Mouse (Mus musculus) erythroid progenitor cell, adult 5-6 weeks (primary cell): ENCODE results near the gene Mapt. TPM values are rescaled to one million over a fixed set of nuclear protein-coding genes. Genes with fewer than 3 reads are reported as not detected.
"Not testable (repeated sequence)": the region's sequence is repeated elsewhere in the genome, so short reads cannot be mapped to it uniquely, and the experiment has no call there.

ENCODE experiments used
- ATAC-seq: replicated peaks from 2 replicates; pipeline ENCODE4 v1.8.0; 2016; ENCODE audit warnings: moderate number of reproducible peaks, mild to moderate bottlenecking, moderate TSS enrichment, inconsistent platforms; ENCODE audit not compliant: poor library complexity, low FRiP score, severe bottlenecking
- total RNA-seq, 2 experiments: library from RNA; stranded (forward) in 1 of 2; stranded (reverse) in 1 of 2; fragments of 150-400 nt in 1 of 2; fragments of 186-747, 209-891 nt in 1 of 2; gene quantifications; 2 replicates each; pipeline versions ENCODE4 v1.2.3 to v1.2.4; 2015 to 2017; ENCODE audit warnings: low replicate concordance in 2 of 2

Gene Mapt
- total RNA-seq, 2 experiments from 2014 or later = not detected

DNA sequence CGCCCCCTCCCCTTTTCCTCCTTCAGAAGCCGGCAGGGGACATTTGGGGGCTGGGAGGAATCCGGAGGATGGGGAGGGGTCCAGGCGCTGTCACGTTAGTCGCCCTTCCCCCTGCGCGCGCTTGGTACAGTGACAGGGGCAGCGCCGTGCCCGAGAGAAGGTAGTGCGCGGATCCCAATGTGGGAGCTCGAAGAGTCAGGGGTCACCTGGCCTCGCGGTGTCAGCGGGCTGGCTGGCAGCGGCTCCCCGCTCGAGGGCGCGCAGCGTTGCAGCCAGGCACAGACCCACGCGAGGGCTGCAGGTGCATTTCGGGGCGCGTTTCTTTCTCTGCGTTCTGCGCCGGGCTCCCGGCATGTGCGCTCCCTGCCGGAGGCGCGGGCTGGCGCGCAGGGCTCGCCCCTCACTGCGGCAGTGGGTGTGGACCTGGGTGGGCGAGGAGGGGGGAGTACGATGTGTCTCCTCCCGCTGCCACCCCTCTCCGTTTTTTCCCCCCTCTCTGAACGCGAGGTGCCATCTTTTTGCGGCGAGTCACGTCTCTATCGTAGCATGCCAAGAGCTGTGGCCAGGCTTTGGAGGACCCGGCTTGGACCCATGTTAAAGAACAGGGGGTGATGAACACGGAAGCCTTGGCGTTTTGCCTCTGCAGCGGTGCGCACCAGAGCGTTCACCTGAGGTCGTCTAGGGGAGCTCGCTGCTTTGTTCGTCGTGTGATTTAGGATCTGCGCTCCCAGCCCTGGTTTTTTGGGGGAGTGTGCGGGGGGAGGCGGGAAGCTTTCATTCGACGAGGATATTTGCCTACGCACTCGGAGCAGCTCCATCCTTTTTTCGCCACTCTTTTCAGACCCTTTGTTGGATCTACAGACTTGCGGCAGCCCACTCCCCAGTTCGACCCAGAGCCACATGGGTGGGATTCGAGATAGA, 1.2 kb downstream of the Mapt start:
- ATAC-seq = no peak

DNA sequence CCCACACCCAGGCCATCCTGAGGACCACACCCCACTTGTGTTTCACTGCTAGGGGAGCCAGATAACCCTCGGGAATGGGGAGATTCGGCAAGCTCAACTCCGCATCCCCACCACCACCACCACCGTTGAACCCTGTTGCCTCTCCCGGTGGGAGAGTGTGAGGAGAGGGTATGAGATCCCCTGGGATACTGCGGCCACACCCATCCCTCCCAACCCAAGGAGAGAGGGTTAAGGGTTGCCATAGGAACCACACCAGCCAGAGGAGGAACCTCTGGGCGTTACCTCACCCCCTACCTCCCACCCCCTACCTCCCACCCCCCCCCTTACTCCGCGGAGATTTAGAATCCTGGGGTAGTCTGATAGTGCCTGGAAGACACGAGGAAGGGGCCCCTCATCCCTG, 1.9 kb downstream of the Mapt start:
- no peak for ATAC-seq

DNA sequence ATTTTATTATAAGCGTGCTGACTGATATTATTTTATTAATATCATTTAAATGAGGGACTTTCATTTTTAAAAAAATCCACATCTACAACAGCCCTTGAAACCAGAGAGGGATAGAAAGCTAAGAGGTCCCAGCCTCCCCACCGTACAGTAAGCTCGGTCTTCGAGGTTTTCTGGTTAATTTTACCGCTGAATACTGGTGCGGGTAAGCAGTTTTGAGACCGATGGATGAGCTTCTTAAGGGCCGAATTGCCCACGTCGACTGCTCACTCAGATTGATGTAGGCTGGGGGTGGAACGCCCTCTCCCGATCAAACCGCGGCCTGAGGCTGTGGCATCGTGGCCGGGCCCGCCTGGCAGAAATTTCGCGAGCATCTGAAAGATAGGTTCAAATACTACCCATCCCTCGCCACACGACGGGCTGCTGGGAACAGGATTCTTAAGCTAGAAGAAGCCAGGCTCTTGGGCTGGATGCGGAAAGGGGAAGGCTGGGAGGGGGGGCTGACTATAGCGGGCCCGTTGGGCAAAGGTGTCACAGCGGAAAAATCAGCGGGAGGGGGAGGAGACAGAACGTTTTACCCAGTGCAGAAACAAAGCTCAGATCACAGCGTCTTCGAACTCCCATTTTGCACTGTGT, 2.5 kb downstream of the Mapt start:
- ATAC-seq = no peak

DNA sequence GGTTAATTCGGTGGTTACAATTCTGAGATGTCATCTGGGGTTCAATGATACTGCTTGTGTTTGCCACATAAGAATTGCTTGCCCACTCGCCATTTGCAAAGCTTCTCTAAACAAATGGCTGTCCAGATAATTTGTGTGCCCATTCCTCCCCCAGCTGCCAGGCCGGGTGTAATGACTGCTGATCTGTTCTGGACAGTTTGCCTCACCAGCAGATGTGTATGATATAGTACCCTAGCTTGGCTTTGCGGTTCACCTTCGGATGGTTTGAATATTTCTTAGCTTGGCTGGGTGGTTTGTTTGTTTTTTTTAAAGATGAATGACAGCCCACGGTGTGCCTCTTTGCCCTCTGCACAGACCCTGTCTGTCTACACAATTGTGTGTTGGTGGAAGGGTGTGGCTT, 3.5 kb downstream of the Mapt start:
- ATAC-seq = no peak

DNA sequence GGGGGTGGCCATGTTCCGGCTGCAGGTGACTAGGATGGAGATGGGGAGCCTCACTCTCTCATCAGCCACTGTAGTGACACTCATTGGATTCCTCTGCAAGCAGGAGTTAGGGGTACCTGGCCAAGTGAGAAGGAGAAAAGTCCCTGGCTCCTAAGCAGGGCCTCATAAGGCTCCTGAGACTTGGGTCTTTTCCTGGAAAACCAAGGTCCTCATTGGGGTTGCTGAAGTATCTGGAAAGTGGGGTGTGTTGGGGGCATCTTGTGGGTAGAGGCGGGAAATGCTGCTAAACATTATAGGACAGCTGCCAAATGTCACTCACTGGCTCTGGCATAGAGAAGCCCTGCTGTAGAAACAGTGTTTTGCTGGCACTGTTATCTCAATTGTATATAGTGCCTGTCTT, 4.7 kb downstream of the Mapt start:
- ATAC-seq = no peak

DNA sequence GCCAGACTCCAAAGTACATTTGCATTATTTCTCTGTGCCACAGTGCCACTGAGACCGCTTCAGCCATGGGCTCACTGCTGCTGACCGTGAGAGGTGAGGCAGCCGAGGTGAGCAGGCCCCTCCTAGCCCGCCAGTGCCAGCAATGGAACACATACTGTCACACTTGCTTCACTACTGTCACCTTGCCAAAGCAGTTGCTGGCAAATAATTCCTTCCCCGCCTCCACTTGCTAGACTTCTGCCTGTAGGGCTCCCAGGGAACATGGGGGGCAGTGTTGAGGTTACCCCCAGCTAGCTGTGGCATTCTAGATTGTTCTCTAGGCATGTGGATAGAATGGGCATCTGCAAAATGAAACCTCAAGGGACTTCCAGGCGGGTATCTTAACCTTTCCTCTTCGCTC, 6.0 kb downstream of the Mapt start:
- ATAC-seq = no peak

DNA sequence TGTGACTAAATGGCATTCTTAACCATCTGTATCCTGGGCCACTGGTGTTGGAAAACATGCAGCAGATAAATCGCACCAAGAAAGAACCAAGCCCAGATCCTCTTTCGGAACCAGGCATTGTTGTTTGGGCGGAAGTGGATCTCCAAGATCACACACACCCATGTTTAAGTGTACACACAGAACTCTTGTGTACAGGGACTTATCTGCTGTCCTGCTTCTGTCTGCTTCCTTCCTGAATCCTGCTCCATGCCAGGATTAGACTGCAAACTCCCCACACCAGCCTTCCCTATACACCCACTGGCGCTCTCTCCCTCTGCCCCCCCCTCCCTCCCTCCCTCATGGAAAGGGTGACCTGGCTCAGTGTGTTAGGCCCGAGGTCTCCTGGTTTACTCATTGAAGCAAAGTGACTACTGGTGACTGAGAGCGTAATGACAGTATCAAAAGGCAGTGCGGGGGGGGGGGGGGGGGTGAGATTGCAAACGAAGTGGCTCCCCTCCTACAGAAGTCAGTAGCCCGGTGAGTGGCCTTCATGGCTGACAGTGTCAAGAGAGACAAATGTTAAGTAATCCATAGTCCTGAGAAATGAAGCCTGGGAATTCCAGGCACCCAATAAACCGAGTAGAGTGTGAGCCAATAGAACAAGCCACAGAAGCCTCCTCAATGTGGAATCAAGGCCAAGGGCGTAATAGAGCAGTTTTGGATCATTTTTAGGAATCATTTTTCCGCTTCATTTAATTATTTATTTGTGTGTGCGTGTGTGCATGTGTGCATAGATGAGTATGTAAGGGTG, 7.0 kb downstream of the Mapt start:
- no peak for ATAC-seq

DNA sequence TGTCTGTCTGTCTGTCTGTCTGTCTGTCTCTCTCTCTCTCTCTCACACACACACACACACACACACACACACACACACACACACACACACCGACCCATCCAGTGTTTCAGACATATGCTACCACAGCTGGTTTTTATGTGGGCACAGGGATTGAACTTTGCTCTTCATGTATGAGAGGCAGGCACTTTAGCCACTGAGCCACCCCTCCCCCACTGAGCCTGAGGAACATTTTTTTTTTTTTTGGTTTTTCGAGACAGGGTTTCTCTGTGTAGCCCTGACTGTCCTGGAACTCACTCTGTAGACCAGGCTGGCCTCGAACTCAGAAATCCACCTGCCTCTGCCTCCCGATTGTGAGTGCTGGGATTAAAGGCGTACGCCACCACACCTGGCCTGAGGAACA, 14.3 kb downstream of the Mapt start:
- not testable (repeated sequence) for ATAC-seq

DNA sequence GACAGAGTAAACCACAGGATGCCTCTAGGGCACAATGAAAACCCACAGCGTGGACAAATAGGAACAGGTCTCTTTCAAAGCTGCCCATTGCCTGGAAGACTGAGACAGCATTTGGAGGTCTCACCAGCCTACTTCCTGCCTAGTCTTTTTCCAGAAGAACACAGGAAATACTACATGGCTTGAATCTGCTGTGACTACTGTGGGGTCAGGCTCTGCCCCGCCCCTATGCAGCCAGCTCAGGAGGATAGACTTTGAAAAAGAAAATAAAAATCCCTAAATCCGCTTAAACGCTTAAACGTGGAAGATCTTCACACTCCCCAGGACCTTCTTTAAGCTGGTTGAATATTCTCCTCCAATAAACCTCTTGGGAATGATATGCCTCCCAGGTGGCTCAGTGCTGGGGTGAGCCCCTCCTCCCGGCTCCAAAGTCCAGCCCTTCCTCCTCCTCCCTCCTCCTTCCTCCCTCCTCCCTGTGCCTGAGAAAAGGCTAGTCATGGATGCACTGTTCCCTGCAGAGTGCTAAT, 15.0 kb downstream of the Mapt start:
- ATAC-seq = no peak

DNA sequence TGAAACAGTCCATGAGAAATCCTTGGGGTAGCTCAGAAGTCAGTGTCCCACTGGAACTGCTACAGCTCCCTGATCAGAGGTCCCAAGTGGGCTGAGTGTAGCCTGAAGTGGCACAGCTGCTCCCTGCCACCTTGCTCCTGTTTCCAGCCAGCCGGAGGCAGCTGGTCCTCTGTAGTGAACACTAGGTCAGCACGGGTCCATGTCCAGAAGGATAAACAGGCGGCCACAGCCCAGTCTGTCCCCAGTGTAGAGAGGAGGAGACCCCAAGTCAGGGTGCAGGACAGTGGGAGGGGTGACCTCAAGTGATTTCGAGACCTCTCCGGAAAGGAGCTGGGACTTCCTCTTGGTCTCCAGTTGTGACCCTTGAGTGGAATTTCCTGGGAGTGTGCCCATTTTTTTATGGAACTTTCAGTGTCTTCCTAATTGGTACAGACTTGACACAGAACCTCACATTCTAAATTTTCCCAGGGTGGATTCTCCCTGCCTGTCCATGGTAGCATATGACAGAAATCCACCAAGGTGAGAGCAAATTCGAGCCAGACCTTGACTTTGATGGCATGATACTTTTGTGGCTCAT, 16.0 kb downstream of the Mapt start:
- ATAC-seq = no peak

DNA sequence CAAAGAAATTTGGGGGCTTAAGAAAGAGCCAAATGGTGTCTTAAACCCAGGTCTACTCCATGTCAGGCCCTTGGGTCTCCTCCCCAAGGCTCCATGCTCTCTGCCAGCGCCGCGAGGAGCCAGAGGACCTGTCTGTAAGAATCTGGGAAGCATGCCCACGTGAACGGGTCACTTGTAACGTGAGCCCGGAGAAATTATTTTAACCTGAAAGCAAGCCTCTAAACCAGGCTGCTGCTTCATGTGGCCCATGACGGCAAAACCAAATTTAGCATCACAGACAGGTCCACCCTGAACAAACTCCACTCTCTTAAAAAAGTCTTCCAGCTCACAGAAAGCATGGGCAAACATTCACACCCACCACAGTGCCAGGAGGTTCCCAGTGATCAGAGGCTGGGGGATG, 18.2 kb downstream of the Mapt start:
- no peak for ATAC-seq

DNA sequence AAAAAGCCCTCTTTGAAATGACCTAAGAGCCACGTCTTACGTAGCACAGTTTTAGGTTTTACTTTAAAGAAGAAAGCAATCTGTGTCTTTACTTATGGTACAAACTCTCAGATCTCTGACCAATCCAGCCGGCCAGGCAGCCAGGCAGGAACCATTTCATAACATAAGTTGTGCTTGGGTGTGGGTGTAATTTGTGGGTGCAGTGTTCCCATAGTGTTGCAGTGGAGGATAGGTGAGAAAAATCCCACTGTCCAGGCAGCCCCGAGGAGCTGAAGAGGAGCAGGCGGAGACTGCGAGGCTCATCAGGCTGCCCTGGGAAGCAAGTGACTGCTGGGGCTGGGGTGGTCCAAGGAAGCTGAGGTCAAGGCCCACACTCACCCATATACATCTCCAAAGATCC, 19.9 kb downstream of the Mapt start:
- ATAC-seq = no peak

DNA sequence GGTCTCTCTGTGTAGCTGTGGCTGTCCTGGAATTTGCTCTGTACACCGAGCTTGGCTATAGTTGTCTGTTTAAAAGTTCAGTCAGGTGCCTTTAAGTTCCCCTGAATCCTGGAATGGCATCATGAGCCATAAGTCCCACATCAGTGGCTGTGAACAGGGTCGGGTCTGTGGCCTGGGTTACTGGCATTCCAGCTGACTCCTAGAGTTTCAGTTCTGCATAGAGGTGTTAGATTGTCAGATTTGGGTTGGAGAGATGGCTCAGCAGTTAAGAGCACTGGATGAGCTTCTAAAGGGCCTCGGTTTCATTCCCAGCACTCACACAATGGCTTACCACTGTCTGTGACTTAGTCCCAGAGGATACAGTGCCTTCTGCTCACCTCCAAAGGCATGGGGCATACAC, 20.9 kb downstream of the Mapt start:
- no peak for ATAC-seq

DNA sequence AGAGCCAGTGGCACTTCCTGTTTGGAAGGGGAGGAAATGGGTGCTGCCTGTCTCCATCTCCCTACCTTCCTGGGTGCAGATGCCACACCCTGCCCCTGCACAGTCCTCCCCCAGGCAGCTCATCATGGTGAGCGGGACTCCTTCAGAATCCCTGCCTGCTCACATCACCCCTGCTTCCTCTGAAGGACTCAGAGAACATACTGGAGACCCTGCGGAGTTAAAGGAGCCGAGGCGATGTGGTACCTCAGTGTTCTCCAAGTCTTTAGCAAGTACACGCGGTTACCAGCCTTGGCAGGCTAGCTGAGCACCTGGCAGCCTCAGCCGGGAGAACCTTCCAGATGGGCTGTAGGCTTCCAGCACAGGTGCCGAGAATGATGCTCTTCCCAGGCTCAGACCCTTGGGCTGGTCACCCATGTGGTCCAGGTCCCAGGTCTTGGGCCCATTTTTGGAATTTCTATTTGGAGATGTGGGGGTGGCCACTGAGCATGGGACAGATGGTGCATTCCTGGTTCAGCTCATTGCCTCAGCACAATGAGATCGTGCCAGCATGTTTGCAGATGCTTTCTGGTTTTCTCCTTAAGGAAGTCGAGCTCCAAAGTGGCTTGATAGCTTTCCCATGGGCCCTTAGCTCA, 23.3 kb downstream of the Mapt start:
- no peak for ATAC-seq

DNA sequence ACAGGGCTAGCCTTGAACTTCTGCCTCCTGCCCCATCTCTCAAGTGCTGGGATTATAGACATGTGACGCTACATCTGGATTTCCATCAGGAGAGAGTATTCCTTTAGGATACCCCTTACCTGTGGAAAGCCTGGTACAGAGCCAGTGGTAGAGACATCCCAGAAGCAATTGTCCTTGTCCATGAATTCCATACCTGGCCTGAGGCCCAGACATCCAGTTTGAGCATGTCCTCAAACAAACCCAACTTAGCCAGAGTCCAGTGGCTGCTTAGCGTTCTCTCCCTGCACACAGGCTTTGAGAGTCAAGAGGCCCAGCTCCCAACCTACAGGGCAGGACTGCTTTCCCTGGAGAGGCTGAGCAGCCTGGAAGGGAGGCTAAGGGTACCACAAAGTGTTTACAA, 25.0 kb downstream of the Mapt start:
- no peak for ATAC-seq

DNA sequence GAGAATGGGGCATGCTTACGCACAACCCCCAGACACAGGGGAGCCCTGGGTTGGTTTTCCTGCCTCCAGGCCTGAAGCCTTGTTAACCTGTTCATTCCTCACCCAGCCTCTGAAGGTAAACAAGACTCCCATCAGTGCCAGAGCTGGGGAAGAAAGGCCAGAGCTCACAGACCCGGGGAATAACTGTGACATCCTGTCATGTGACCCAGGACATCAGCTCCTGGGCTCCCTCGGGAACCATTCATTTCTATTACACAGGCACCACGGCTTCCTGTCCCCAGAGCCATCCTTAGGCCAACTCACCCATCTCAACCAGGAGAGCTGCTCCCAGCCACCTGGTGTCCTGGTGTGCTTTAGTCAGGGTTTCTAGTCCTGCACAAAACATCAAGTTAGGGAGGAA, 27.8 kb downstream of the Mapt start:
- ATAC-seq = no peak

DNA sequence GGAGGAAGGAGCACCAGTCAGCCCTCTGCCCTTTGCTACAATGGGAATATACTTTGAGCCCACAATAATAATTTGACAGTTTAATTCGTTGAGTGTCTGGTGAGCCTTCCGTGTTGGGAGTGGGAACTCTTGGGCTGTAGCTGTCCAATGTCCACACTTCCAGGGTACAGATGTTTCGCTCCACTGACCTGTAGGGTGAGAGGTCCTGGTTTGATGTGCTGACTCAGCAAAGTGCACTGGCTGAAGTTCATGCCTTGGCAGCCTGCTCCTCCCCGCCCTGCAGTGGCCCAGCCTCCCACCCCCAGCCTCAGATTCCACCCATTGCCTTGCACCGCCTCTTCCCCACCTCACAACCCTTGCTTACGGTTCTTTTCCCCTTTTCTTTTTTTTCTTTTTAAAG, 33.5 kb downstream of the Mapt start:
- ATAC-seq = no peak

DNA sequence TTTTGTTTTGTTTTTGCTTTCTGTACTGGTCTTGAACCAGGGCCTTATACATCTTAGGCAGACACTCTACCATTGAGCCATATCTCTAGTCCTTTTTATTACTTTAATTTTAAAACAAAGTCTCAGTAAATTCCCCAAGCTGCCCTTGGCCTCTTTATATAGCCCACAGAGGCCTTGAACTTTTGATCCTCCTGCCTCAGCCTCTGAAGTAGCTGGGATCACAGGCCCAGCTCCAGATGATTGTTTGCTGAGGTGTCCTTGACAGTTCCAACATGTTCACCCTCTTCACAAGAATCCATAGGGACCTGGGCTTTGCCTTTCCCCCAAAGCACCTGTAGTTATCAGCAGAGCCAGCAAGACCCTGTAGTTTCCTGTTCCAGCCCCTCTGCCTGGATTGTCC, 34.5 kb downstream of the Mapt start:
- ATAC-seq = no peak

DNA sequence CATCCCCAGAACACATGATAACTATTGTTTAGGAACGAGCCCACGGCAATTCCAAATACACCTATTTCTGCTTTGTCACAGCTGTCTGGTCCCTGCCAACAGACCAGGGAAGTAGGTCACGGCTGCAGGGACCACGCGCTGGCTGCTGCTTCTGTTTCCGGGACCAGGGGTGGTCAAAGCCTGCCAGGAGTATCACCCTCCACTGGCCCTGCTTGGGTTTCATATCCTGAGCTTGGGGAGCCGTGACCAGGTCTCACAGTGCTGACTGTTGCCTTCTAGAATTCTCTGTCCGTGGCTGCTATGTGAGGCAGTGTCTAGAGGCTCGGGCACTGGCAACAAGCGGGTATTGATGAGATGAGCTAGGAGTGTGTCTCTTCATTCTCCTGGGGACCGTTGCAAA, 36.2 kb downstream of the Mapt start:
- no peak for ATAC-seq

DNA sequence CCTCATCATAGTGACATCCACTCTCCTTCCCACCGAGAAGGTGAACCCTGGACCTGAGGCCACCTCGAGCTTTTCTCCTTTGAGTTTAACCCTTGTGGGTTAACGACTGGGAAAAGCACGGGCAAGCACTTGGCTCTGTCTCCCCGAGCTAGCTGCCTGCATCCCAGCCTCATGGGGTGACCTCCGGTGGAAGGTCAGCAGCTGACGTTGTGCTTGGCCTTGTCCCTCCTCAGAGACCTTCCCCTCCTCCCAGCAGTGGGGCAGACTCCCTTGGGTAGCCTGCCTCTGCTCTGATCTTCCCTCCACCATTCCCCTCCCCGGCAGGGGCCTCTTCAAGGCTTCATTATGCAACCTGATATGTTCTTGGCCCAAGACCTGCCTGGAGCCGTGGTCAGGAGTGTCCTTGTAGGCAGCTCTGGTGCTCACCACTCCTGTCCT, 38.2 kb downstream of the Mapt start:
- ATAC-seq = no peak
